Mouse (Mus musculus) frontal cortex, adult 2 months (tissue): ENCODE measurements around the gene Cand1. TPM values are rescaled to one million over a fixed set of nuclear protein-coding genes. Genes with fewer than 3 reads are reported as not detected.

Experiments used
- DNase-seq, 2 experiments: peaks; one replicate each; pipeline ENCODE4 v3.0.0; 2022; ENCODE audit warnings: low spot score in 1 of 2; ENCODE audit errors: extremely low spot score in 1 of 2
- polyA plus RNA-seq: library from polyadenylated mRNA; depleted of rRNA; stranded (reverse); fragments of >200 nt; gene quantifications from 2 replicates; pipeline ENCODE4 v1.2.3, GENCODE M21; 2012; rRNA removed

Gene Cand1
- 32.6 and 37.0 TPM in 2 replicates for polyA plus RNA-seq

DNA sequence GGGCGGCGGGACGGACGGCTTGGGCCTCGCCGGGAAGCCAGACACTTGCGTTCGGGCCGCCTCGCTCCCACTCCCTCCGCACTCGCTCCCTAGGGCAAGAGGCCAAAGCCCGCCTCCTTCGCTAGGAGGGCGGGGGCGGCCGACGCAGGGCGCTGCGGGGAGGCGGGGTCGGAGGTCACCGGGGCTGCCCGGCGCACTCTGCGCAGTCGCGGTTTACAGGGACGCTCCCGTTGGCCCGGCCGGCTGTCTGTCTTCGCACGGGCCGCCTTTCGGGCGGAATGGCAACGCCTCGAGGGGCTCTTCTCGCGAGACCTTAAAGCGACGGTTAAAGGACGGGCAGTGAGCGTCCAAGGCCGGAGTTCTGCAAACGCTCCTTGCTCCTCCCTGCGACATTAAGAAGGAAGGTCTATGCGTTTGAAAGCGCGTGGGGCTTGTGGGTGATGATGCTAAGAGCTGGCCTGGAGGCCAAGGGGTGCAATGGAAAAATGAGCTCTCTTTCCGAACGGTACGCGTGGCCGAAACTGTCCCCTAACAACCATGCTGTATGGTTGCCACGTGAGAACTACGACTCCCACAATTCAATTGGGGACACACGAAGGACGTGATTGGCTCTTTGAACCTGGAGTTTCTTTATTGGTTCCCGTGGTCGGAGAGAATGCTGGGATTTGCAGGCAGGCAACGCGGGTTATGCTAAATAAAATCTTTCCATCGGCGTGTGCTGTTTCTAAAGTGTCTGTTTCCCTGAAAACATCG is at the start of gene Cand1:
Gene Cand1 (minus strand): TSS at position 87 of the 753 bp plus-strand sequence.
- peak; percentile 97 to 100 for DNase-seq

DNA sequence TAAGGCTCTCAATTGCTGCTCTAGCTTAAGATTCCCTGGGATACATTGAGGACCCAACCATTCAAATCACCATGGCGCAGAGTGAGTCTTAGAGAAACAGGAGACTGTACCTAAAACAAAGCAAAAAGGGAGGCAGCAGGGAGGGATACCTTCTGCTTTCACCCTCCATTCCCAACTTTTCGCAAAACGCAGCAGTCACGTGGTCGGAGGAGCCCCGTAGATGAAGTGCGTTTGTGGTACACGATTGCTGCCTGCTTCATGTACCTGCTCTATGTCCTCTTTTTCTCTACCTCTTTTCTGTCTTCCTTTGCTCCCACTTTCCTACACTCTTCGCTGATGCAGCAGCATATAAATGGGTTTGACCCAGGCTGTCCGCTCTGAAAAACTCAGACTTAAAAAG is 39.0 kb upstream of the Cand1 start:
- no peak for DNase-seq

DNA sequence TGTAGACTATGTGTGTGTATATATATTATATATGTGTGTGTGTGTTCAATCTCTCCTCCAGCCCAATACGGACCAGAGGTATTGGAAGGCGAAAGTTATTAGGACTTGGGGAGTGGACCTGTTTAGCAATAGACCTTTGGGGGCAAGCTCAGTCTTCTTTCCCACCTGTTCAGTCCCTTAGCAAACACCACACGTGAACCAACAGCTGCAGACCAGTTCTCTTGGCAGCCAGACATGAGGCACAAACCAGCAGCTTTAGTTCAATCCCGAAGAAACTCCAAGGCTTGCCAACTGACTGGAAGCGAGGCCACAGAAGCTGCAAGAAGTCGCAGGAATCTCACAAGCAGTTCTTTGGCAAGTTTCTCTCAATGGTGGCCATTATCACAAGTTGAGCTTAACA is 34.5 kb upstream of the Cand1 start:
- no peak for DNase-seq

DNA sequence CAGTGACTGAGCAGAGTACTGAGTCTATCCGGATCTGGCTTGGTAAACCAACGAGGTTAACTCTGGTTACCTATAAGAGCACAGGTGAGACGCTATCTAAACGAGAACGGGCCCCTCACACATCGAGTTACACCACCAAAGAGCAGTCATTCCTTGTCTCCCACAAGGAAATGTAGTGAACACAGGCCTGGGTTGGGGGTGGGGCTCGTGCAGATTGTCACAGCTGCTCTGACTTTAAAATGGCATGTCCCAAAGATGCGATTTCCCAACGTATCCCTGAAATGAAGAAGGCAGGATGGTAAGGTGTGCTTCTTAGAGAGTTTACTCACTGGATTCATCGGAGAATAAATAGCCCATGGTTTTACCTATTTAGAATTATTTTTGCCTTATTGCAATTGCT is 32.7 kb upstream of the Cand1 start:
- DNase-seq: no peak

DNA sequence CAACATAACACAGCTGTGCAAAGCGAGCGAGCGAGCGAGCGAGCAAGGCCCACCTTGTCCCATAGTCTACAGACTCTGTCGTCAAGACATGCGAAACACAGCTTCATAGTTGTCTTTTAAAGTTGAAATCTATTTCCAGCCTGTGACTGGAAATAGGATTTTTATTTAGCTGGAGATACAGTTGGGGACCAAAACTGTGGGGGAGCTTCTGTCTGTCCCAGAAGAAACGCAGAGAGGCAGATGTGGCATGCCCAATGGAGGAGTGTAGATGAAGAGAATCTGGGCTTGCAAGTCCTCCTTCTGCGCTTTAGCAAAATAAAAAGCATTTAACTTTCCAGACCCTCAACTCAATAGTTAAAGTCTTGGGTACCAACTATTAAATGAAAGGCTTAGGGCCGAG is 32.1 kb upstream of the Cand1 start:
- peak in 1 of 2 experiments; percentile 1 for DNase-seq

DNA sequence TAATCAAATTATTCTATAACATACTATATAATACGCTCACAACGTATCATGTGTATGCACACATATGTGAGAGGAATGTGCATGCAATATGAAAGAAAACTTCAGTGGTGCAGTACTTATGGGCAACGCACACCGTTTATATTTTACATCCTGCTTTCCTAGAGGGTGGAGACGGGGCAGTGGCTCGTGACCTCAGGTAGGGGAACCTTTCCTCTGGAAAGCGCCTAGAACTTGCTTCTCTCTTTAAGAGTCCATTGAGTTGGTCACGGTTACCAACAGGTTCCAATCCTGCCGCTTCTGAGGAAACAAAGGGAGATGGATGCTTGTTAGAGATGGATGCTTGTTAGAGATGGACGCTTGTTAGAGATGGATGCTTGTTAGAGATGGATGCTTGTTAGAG is 31.2 kb upstream of the Cand1 start:
- no peak for DNase-seq

DNA sequence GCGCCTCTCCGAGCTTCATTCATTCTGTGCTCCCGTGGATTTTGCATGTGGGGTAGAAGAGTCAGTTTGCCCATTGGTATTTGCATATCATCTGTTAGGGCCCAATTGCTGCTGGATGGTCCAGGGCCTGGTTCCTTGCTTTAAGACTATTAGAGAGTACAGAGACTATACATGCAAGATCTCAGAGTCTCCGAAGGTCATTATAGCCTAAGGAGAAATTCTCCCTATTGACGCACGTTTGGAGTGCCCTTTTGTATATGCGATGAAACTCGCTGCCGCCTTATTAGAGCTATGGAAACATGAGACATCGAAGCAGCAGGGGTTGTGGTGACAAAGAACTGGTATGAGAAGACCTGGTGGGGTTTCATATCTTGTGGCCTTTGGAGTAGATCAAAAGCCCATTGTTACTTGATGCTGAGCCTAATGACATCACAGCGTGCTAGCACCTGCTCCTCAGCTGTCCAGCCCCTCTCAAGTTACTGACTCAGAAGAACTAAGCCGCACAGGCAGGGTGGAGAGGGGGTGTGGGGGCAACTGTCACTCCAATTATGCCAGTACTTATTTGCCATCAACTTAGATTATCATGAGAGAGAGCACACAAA is 30.6 kb upstream of the Cand1 start:
- no peak for DNase-seq

DNA sequence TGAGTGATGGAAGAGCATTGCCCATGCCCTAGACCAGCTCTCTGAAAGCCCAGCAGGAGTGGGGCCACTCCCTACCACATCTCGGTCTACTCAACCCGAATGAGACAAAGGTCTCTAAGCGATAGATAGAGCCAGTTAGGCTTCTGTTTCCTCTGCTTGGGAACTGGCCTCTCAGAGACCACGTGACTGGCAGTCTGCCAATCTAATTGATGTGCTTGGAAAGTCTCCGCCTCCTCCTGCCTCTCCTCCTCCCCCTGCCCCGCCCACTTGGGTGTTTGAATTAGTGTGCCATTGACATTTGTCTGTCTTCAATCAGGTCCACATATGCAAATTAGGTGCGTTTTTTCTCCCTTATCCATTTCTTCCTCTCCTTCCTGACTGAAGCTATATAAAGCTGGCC is 24.9 kb upstream of the Cand1 start:
- no peak for DNase-seq

DNA sequence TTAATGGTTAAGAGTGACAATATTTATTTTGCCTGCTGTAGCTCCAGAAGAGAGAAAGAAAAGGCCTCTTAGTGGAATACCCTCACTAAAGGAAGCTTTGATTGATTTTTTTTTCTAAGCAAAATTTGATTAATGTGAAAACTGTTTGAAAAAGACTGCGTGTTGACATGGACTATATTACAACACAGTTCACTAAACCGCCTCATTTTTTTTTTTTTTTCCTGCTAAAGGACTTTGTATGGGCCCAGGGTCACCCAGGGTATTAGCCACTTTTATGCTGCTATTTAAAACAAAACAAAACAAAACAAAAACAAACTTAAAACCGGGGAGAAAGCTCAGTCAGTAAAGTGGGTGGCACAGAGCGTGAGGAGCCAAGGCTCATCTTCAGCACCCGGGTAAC is 23.0 kb upstream of the Cand1 start:
- no peak for DNase-seq

DNA sequence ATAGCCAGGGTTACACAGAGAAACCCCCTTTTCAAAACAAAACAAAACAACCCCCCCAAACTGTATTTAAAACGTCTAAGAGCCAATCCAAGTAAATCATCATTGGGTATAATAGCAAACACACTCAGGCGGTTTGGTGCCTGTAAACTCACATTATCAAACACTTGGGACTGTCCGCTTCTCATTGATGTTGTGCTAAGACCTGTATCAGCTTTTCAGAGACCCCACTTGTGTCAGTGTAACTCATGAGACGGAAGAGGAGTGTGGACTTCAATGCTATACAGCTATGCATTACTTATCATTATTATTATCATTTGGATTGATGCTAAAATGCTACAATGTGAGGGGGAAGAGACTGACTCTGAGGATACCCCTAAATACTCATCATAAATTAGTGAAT is 18.0 kb upstream of the Cand1 start:
- no peak for DNase-seq

DNA sequence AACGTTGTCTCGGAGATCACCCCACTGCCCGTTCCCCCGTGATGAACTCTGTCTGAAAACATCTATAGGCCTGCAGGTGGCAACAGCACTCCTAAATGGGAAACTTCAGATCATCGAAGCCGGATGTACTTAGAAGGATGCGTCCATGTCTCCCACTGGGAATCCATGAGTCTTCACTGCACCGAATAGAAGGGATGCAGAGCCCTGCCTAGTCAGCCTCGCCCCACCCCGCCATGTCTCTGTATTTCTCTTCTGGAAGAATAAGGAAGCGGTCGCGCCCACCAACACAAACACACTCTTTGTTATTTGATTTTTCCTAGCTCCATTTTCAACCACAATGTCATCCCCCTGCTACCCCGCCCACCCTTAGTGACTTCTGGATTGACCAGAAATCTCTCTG is 4.3 kb upstream of the Cand1 start:
- DNase-seq: no peak

DNA sequence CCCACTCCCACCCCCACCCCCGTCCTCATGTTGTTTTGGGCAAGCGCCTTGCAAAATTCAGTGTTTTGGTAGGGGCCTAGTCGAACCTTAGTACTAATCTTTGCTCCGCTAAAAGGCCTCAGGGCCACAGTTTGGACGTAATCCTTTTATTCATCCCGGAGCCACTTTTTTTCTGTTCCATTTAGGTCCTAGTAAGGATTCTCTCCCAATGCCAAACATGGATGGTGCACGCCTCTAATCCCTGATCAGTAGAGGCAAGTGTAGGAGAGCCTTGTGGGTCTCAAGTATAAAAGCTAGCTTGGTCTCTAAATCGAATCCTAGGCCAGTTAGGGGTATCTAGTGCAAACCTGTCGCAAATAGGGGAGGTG is 851 bp upstream of the Cand1 start:
- peak in 1 of 2 experiments; percentile 47 for DNase-seq

DNA sequence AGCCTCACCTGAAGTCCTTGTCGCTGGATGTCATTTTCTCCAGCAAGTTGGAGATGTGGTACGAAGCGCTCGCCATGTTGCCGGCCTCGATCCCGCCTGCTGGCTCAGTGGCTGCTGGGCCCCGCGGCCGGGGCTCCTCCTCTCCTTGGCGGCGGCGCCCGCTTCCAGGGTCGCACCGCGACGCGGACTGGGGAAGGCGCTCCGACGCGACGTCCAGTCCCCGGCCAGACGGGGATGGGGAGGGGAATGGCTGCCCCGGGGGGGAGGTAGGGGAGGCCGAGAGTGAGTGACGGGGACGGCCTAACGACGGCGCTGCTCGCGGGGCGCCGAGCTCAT is 254 bp downstream of the Cand1 start:
- peak in 1 of 2 experiments; percentile 9 for DNase-seq

DNA sequence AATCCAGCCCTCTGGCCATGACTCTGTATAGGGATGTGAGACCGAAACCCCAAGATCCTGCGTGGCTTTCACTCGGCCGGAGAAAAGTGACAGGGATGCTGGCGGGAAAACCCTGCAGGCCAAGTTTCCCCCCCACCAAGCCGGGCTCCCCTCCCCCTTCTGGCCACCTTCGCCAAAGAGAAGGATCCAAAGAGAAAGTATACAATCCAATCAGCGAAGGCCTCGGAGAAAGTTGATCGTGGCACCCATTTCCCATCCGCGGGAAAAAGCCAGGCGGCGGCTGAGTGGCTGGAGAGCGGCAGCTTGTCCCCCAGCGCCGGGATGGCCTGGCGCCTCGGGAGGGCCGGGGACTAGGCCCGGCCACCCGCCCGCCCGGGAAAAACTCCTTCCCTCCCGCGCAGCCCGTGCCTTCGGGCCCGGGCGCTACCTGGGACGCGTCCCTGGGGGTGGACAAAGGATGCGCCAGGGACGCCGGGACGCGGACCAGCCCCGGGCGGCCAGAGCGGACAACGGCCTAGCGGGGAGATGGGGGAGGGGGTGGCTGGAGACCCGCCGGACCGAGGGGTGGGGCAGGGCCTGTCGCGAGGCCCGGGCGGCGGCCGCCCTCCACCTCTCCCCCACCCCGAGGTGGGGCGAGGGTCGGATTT is 747 bp downstream of the Cand1 start:
- DNase-seq: no peak

DNA sequence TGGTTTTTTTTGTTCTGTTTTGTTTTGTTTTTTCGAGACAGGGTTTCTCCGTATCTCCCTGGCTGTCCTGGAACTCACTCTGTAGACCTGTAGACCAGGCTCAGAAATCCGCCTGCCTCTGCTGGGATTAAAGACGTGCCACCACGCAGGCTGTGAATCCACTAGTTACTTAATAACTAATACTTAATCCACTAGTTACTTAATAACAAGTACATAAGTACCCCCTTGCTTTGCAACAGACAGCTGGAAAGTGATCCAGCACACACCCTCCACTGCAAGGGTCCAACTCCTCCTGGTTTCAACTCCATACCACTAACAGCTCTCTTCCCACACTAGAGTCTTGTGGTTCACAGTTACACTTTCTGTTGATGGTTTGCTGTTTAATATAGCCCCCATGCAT is 8.3 kb downstream of the Cand1 start:
- no peak for DNase-seq

DNA sequence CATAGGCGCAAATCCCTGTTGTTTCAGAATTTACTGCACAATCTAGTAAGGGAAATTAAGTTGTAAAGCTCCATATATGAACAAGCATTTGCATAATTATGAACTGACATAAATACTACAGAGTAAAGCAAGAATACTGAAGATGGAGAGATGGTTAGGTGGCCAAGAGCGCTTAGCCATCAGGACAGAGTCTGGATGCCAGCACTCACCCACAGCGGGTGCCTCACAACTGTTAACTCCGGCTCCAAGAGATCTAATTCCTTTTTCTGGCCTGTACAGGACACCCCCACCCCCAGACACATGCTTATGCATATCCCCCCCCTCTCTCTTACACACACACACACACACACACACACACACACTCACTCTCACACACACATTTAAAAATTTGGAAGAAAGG is 9.2 kb downstream of the Cand1 start:
- DNase-seq: no peak

DNA sequence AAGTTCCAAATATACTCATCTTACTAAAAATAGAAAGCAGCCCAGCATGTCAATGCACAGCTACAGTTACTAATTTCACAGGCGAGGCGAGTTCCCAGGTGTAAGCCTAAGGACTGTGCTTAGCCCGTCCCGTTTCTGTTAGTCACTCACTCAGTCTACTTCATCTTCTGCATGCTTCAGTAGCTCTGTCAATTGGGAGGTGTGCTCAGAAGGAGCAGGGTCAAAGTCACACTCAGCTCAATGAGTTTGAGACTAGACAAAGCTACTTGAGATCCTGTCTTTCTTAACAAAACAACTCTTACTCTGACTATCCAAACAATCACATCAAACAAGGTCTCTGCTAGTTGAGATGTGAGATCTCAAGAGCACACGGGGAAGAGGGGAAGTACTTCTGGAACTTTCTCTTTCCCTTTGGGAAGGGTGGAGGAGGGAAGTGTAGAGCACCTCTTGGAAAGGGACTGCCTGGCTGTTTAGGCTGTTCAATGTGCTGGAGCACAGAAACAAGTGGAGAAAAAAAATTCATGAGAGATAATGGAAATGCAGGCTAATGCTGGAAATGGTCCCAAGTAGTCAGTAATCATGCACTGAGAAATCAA is 9.7 kb downstream of the Cand1 start:
- no peak for DNase-seq

DNA sequence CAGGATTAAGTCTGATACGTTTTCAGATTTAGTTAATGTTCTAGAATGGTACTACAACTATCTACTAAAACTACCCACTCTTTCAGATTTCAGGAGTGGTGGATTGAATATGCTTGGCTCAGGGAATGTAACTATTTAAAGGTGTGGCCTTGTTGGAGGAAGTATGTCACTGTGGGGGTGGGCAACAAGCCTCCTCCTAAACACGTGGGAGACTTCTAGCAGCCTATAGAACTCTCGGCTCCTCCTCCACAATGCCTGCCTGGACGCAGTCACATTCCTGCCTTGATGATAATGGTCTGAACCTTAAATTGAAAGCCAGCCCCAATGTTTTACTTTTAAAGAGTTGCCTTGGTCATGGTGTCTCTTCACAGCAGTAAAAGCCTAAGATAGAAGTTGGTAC is 16.2 kb downstream of the Cand1 start:
- DNase-seq: no peak

DNA sequence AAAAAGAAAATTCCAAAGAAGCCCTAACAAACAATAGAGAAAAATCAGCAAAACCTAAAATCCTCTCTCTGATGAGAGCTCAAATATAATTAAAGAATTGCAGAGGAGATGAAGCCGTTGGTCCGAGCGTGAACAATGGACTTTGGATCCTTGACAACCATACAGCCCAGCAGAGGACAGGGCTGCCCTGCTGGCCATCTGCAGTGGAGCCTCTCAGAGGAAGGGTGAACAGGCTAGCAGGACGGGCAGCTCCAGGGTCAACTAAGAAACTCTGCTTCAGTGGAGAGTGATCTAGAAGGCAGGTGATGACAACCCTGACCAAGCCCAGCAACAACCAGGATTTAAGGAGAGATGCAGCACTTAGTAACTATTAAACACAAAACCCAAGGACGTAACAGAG is 18.2 kb downstream of the Cand1 start:
- DNase-seq: no peak

DNA sequence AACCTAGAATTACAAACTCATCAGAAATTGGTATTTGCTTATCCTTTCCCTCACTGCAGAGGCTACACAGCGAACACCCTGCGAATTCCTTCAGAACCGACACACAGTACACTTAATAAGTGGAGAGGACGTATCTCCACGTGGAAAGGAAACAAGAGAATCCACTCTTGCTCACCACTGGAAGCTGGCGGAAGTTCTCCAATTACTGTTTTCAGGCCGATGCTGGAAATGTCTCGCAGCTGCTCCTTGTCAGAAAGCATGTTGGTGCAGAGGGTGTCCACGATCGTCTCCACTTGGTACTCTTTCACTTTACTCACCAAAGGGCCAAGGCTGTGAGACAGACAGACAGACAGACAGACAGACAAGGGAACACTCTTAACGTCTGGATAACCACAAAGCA is 20.4 kb downstream of the Cand1 start:
- DNase-seq: no peak

DNA sequence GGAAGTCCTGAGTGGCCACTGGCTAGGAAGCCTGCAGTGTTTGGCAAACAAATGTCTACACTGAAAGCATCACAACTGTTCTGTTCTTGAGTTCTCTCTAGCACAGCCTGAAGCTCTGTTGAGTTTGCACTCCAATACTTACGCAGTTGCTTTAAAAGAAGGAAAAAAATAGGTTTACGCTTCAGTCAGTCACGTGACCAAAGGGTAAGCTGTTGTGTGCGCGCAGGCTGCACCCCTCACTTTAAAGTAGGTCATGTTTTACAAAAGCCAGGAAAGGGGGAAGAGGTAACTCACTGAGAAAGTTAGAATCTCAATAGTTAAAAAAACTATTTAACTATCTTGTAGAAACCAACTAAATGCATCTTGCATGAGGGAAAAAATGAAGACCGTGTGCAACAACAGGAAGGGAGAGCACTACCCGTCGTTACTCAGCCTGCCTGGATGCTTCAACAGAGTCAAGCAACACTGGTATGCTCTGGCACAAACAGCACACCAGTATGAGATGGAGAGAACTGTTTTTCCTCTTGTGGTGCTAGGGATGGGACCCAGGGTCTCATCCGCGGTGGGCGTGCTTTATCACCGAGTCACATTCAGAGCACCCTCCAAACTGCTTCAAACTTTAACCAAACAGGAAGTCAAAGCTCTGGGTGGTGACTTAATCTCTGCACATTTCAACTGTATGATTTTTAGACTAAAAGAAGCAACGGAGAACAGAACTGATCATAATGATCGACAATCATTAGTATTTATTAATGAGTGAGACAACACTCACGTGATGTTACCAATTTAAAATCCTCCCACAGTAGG is 21.4 kb downstream of the Cand1 start:
- peak in 1 of 2 experiments; percentile 30 for DNase-seq
